Mouse (Mus musculus) megakaryocyte-erythroid progenitor cell, adult 5-6 weeks (primary cell): ENCODE measurements around the gene Asf1b. TPM values are rescaled to one million over a fixed set of nuclear protein-coding genes. Genes with fewer than 3 reads are reported as not detected.

ENCODE experiments used
- ATAC-seq: replicated peaks from 2 replicates; pipeline ENCODE4 v1.8.0; 2016; ENCODE audit warnings: mild to moderate bottlenecking, inconsistent platforms; ENCODE audit not compliant: severe bottlenecking, poor library complexity, low FRiP score, low TSS enrichment
- total RNA-seq, 2 experiments: library from RNA; stranded (forward) in 1 of 2; stranded (reverse) in 1 of 2; fragments of 200-1000, 215-1000 nt in 1 of 2; fragments of >200 nt in 1 of 2; fragmentation: Nextera tagmentation in 1 of 2; gene quantifications; 2 replicates each; pipeline ENCODE4 v1.2.3; 2014 to 2017

The Asf1b gene
- total RNA-seq (2014; fragmentation: Nextera tagmentation) (48.9 and 64.6 TPM in 2 replicates), total RNA-seq (2017) (18.5 and 36.5 TPM in 2 replicates)

DNA sequence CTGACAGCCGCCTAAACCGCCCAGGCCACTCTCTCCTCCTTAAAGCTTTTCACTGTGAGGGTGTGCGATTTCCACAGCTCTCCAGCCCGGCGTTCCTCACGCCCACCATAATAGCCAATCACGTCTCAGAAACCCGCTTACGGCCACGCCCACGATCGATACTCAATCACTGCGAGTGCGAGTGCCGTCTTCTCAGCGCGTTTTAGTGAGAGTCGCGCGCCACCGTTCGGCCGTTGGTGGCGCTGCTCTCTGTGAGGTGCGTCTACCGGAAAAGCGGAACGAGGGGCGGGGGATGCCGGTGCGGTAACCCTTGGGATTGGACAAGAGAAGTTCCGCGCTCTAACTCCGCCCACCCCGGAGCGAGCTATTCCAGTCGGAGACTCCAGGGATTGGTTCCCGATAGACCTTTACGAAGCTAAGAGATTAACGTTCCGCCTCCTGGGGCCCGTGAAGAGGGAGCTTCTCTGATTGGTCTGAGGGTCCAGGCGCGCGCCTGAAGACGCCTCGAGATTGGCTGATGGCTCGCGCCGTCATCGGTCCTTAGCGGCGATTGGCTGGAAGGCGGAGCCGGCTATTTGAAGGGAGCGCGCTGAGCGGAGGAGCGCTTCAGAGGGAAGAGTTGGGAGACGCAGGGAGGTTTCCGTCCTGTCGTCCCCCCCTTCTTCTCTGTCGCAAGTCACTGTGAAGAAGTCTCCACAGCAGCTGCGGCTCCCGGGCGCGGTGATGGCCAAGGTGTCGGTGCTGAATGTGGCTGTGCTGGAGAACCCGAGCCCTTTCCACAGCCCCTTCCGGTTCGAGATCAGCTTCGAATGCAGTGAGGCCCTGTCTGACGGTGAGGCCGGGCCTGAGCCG lies at the start of gene Asf1b, which contains the start of gene Gm10644:
Gene Asf1b (plus strand): TSS at position 402 of the 852 bp plus-strand sequence.
Gene Gm10644 (minus strand): TSS at position 100 of the 852 bp plus-strand sequence.
- ATAC-seq: peak; percentile 96

DNA sequence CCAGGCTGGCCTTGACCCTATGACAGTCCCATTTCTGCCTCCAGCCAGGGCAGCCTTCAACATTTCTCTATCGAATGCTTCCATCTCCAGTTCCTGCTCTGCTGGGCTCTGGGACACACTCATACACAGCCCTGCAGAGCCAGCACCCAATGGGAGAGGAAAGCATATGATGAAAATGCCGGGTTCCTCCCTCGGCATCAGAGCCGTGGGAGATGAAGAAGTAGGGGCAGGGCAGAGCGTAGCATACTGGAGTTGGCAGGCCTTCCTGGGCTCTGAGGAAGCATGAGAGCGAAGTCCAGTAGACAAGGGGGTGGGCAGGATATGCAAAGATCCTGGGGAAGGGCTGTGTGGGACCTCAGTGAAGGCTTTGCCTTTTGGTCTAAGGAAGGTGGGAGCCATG lies 46.7 kb upstream of the Asf1b start:
- no peak for ATAC-seq

DNA sequence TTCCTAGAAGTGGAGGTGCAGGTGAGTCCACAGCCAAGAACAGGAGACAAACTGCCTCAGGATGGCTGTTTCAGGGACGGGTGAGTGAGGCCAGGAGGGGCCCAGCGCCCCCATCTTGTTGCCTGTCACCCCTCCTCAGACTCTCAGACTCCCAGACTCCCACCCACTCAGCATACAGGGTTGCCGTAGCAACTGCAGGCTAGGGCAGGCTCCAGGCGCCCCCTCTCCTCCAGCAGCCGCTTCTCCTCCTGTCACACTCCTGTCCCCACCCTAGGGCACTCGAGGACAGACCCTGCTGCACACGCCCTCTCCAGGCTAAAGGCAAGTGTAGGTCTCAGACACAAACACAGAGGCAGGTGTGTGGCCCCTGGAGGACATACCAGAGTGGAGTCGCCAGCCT lies 46.0 kb upstream of the Asf1b start:
- no peak for ATAC-seq

DNA sequence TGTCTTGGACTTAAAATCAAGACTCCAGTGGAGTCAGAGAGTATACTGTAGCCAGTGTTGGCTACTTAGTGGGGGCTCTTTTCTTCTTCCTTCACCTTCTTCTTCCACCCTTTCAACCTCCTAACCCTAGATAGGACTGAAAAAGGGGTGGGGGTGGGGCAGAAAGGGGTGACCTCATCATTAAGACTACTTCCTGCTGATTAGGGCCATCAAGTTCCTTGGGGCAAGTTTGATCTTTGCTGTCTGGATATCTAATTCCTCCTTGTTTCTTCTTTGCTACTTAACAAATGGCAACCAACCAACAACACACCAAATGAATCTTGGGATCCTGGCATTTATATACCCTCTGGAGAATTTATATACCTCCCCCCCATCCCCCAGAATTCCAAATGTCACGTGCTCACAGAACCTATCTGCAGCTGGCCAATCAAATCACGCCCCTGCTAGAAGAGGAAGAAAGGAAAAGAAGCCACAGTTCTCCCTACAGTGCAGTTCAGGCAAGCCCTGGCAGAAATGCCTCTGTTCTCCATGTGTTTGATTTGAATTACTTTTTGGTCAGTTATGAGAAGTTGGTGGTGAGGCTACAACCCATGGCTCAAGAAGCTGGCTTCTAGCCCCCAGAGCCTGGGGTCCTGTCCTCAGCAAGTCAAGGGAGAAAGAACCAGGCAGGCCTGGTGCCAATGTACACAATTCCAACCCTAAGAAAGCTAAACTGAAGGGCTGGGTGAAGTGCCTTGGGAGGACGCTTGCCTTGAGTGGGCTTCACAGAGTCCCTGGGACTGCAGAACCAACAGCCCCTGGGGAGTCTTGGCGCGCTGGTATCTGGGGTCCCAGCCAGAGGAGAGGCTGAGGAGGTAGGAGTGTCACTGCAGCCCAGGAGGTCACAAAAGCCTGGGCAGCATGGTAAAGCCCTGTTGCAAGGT lies 43.2 kb upstream of the Asf1b start:
- ATAC-seq: no peak

DNA sequence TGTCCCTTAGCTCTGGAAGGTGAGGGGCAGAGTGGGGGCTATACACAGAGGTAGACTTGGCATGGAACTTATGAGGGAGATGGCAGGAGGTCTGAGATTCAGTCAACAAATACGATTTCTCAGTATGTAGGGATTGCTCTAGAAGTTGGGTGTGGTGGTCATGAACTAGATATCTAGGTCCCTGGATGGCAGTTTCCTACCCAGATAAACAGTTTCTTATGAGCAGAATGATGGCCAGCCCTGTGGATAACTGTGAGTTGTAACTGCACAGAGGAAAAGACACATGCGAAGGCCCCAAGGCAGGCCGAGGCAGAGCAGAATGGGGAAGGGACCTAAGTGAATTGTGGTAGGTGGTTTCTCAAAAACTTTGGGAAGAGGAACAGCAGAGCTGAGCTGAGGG lies 41.1 kb upstream of the Asf1b start:
- ATAC-seq: peak; percentile 41

DNA sequence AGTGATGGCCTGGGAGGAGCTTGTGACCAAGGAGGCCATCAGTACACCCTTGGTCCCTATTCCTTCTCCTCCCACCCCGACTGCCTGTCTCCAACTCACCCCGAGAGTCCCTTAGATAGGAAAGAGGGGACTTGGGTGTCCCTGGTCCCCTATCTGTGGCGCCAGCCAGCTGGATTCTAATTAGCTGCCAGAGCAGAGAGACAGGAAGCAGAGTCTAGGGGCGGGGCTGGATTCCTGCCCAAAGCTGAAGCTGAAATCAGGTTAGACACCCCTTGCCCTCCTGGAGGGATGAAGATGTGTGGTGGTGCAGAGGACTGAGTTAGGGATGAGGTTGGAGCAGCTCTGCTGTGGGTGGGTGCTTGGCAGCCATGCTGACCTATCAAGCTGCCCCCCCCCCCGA lies 40.4 kb upstream of the Asf1b start:
- peak; percentile 54 for ATAC-seq

DNA sequence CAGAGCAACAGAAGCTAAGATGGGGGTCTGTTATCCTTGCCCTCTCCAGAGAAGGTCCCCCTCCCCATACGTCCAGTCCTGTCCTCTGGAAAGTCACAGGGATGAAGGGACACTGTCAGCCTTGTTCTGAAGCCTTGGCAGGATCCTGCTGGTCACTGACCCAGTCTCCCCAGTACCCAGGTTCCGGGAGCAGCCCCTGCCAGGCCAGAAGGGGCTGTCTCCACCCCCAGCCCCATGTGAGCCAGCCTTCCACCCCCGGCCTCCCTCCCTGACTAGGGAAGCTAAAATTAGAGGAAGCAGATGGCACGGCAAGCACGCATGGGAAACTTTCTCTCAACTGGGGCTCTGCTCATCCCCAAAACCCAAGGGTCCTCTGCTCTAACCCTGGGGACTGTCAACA lies 39.3 kb upstream of the Asf1b start:
- ATAC-seq: no peak

DNA sequence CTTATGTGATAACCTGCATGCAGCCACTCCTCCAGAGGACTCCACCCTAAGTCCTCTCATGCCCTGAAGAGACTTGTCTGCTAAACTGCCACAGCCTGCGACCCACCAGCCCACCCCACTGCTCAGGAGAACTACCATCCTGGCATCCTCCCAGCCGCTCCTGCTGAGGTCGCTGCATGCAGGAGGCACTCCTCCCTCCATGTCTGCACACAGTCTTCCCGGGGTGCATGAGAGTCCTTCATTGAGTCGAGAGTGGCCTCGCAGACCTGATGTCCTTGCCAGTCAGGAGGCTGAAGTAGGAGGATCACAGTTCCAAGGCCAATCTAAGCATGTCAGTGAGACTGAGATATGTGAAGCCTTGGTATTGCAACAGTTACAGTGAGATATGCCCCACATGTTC lies 37.7 kb upstream of the Asf1b start:
- ATAC-seq: no peak

DNA sequence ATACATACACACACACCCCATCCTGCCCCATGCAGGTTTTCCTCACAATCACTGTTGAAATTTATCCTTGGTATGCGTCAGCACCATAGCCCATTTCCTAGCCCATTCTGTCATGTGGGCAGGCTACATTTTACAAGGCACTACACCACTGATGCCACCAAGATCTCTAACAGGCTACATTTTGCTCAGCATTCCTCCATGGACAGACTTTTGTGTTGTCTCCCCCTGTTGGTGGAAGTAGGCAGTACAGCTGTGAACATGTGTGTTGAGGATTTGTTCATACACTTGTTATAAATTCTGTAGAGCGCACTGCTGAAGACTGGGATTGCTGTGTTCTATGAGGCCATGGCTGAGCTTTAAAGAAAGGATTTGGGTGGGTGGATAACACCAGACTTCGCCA lies 33.7 kb upstream of the Asf1b start:
- ATAC-seq: peak; percentile 63

DNA sequence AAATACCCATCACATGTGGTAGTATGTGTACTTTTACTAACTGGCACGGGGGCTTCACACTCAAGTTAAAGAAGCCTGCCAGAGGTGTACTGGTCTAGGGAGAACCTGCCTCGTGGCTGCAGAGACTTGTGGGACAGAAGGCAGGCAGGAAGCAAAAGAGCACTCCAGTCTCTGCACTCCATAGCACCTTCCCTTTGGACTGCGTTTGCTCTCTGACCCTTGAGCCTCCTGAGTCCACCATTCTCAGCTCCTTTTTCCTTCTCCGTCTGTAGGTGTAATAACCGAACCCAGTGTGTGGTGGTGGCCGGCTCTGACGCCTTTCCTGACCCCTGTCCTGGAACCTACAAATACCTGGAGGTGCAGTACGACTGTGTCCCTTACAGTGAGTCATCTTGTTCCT lies 32.6 kb upstream of the Asf1b start:
- ATAC-seq: no peak

DNA sequence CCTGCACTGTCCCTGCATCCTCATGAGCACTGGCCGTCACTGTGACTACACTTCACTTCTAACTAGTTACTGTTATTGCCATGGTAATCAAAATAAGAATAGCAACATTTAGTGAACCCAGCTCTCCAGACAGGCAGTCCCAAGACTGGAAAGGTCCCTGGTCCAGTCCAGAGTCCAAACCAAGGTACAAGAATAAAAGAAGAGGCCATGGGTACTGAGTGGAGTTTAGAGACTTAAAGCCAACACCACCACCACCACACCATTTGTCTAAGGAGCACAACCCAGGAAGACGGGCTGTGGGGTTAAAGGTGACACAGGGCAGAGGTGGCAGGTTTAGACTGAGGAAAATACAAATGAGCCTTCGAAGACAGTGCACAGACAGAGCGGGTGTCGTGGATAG lies 30.7 kb upstream of the Asf1b start:
- no peak for ATAC-seq

DNA sequence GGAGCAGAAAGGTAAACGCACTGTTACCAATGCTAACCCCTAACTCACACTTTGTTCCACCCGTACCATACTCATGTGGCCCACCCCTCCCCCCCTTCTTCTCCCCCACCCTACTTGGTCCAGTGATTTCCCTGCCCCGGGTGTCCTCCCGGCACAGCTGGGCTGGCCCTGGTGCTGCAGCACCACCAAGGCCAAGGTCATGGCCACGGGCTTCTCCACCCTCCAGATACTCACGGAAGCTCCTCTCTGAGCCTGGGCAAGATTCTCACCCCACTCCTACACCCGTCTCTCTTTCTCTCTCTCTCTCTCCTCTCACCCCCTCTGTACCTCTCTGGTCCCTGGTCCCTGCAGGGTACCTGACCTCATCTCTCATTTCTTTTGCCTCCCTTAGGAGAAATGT lies 29.0 kb upstream of the Asf1b start:
- ATAC-seq: no peak

DNA sequence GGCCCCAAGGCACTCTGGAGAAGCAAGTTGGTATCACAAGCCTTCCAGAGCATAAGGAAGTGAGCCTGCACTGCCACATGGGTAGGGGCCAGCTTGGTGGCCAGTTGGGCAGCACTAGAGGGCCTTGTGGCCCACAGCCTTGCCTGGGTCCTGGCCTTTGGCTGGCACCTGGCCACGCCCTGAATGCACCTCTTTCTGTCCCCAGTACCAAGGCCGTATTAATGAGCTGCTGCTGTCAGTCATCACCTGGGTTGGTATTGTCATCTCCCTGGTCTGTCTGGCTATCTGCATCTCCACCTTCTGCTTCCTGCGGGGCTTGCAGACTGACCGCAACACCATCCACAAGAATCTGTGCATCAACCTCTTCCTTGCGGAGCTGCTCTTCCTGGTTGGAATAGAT lies 21.1 kb upstream of the Asf1b start:
- no peak for ATAC-seq

DNA sequence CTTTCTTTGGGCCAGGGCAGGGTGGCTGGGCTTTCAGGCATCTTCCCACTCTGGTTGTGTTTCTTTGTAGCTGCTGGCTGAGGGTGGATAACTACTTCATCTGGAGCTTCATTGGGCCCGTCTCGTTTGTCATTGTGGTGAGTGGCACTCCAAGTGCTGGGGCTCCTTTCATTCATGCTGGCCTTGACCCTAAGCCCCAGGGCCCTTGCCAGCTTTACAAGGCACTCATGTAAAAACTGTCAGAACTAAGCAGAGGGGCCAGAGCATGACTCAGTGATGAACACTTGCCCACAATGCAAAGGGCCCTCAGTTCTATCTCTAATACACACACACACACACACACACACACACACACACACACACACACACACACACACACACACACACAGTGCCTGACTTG lies 20.3 kb upstream of the Asf1b start:
- ATAC-seq: no peak

DNA sequence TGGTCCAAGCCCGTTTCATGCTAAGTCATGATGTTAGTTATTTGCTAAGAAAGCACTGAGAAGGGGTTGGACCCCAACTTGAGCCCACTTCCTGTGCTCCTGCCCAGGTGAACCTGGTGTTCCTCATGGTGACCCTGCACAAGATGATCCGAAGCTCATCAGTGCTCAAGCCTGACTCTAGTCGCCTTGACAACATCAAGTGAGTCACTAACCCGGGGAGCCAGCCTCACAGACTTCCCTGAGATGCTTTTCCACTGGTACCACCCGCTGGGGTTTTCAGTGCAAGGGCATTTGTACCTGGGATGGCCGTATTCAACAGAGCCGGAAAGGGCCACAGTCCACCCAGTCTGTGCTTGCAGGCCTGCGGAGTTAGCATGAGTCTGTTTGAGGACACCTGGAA lies 19.9 kb upstream of the Asf1b start:
- ATAC-seq: no peak

DNA sequence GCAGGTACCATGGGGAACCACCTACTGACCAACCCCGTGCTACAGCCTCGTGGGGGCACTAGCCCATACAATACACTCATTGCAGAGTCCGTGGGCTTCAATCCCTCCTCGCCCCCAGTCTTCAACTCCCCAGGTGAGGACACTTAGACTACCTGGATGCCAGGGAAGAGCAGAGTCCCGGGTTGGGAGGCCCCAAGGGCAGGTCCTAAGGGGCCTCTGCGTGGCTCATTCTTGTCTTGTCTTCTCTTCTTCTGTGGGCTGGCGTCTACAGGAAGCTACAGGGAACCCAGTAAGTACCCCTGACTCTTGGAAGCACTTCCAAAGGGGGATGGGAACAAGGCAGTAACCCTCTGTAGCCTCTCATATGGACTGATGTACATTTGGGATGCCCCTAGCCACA lies 17.7 kb upstream of the Asf1b start:
- ATAC-seq: no peak

DNA sequence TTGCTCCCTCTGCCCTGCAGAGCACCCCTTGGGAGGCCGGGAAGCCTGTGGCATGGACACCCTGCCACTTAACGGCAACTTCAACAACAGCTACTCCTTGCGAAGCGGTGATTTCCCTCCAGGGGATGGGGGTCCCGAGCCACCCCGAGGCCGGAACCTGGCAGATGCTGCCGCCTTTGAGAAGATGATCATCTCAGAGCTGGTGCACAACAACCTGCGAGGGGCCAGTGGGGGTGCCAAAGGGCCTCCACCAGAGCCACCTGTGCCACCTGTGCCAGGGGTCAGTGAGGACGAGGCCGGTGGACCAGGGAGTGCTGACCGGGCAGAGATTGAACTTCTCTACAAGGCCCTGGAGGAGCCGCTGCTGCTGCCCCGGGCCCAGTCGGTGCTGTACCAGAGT lies 17.0 kb upstream of the Asf1b start:
- ATAC-seq: no peak

DNA sequence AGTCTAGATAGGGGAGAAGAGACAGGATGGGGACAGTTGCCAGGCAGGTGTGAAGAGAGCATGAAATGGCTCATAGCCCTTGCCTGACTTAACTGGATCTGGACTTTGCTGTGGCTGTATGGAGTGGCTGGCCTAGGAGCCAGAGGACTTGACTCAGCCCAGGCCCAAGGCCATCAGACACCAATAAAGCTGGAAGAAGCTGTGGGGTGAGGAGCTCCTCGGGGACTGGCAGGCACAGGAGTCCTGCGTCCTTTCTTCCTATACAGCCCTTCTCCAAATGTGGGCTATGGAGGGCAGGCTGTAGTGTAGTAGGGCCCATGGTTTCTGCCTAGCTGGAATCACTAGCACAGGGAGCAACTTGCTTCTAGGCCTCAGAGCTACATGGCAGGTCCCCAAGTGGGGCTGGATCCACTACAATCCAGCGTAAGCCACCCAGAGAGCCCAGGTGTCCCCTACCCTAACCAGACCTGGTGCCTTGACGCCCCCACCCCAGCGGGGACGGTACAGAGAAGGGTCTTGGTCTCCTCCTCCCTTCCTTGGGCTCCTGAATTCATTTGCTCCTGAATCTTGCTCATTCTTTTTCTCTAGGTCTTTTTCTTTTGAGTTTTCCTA lies 14.1 kb upstream of the Asf1b start:
- no peak for ATAC-seq

DNA sequence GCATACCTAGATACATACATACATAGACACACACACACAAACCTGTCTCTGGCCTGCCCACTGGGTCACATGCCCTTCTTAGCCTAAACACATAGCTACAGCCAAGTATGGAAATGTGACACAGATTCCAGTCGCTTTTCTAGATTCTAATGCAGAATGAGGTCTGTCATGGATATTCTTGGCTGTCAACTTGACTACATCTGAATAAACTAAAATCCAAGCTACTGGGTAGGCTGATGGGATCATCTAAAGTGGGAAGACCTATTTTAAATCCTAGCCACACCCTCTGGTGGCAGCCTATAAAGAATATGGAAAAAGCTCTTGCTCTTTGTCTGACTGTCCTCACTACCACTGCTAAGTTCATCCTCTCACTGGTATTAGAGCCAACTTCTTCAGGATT lies 12.9 kb upstream of the Asf1b start:
- ATAC-seq: no peak

DNA sequence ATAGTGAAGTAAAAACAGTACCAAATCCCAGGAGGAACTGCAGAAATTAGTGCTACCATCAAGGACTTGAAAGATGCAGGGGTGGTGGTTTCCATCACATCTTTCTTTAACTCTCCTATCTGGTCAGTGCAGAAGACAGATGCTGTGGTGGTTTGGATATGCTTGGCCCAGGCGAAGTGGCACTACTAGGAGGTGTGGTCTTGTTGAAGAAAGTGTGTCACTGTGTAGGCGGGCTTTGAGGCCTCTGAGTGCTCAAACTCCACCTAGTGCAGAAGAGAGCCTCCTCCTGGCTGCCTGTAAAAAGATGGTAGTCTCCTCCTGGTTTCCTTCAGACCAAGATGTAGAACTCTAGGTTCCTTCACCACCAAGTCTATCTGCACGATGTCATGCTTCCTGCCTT lies 9.8 kb upstream of the Asf1b start:
- 0 out of 2 replicates have a peak, but pooled peaks have one; percentile 34 for ATAC-seq
